Mouse (Mus musculus) kidney, adult 9 months (tissue): ENCODE data around the gene Ranbp9.

Experiments
- DNase-seq: peaks from one replicate; pipeline ENCODE4 v3.0.0; 2022

Gene Ranbp9

DNA sequence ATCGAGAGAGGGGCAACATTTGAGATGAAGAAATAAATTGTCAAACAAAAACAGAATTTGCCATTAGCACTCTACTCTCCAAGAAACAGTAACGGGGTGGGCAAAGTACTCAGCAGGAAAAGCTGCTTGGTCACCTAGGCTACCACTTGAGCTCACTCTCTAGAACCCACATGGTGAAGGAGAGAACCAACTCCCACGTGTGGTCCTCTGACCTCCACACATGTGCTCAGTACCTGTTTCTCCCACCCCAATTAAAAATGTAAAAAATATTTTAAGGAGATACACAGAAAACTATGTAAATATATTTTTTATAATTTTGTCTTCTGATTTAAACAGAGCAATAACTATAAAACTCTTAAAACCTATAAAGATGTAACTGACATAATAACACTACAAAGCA, 33.4 kb downstream of the Ranbp9 start:
- no peak for DNase-seq

DNA sequence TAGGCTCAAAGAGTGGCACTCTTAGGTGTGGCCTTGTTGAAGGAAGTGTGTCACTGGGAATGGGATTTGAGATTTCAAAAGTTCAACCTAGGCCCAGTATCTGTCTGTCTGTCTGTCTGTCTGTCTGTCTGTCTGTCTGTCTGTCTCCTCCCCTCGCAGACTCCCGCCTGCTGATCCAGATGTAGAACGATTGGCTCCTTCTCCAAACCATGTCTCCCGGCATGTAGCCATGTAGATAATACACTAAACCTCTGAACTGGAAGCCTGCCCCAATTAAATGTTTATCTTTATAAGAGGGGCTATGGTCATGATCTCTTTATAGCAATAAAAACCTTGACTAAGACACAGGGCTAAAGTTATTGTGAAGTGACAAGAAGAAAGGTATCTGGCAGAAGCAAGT, 35.3 kb downstream of the Ranbp9 start:
- no peak for DNase-seq

DNA sequence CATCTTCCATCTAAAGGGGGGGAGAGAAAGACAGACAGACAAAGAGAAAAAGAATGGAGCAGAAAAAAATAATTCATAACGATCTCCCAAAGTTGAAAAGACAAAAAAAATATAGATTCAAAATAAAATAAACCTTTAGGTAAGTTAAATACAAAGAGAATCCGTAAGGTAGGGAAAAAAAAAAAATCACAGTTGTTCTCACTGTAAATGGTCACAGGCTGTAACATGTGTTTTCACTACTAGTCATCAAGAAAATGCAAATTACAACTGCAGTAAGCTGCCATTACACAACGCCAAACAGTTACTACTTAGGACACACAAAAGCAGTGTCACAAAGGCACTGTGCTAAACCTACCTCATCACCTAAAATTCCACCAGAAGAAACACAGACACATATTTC, 36.4 kb downstream of the Ranbp9 start:
- no peak for DNase-seq

DNA sequence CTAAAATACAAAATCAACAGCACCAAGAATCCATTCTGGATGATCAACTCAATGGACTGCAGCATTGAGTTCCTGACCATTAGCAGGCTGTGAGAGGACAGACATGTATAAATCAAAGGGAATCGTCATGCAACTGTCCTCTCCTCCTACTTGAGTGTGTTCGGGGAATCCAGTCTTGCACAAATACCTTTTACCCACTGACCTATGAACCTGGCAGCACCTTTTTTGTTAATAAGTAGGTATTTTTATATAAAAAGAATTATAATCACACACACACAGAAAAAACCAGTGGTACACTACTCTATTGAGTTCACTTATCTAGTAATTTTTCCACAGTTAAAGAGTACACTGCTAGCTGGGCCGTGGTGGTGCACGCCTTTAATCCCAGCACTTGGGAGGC, 37.4 kb downstream of the Ranbp9 start:
- peak; percentile 60 for DNase-seq

DNA sequence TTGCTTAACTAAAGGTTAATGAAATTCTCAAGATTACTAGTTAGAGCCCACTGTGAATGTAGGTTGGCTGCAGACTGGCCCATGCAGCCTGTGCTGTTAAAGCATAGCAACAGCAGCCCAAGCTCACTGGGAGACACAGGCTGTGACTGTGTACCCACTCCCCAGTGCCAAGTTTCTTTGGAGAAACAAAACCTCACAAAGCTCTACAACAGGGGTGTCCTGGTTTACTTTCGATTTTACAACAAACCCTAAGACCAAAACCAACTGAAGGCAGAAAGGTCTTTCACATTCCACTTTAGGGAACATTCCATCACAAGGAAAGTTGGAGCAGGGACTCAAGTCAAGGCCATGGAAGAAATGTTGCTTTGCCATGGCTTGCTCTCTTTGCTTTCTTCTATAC, 38.5 kb downstream of the Ranbp9 start:
- no peak for DNase-seq

DNA sequence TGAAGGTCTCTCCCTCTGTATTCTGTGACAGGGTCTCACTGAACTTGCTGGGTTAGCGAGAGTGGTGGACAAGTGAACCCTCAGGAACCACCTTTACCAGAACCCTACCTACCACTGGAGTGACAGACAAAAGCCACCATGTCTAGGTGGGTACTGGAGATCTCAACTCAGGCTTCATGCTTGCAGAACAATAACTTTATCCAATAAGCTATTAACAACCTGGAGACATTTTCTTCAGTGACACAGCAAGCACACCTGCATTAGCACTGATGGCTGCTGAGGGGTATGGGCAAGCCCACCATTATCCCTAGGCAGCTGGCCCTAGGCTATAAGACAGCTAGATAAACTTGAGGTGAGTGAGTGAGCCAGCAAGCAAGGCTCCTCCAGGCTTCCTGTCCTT, 40.7 kb downstream of the Ranbp9 start:
- no peak for DNase-seq

DNA sequence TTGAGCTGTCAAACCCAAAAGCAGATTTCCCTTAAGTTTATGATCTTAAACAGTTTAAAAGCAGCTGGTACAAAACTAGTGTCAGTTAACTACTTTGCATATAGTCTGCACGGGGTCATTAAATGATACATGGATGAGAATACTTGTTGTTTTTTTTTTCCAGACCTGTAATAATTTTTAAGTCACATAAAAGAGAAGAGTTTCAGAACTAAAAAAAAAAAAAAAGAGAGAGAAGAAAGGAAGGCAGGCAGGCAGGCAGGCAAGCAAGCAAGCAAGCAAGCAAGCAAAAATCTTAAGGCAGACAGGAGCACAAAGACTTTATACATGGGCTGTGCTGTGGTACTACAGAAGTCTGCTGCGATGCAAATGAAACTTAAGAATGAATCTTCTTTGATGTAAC, 47.7 kb downstream of the Ranbp9 start:
- no peak for DNase-seq

DNA sequence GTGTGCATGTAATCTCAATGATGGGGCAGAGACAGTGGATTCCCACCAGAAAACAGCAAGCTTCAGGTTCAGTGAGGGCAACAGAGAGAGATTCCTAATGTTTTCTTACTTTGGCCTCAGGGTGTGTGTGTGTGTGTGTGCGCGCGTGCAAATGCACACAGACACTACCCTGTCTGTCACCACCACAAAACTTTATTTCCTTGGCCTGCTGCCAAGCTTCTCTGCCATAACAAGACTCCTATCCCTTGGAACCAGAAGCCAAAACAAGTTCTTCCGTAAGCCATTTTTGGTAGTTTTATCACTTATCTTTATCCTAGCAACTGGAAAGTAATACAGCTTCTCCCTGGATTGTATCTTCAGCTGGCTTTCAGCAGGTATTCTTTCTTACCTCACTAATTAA, 52.6 kb downstream of the Ranbp9 start:
- DNase-seq = no peak

DNA sequence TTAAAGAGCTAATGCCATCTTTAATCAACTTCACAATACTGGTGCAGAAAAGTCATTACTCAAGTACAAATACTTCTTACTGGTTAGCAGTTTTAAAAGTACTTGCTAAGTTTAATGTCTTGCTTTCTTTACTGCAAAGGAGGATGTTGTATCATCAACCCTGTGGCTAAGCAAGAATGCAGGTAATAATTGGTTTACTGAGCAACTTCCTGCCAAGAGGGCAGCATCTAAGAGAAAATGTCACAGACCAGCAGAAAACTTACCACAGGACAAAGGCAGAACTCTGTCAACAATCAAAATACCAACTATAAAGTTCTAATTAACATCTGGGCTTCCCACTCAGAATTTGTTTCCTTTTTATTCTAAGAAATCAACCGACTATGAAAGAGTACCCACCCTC, 65.8 kb downstream of the Ranbp9 start:
- no peak for DNase-seq

DNA sequence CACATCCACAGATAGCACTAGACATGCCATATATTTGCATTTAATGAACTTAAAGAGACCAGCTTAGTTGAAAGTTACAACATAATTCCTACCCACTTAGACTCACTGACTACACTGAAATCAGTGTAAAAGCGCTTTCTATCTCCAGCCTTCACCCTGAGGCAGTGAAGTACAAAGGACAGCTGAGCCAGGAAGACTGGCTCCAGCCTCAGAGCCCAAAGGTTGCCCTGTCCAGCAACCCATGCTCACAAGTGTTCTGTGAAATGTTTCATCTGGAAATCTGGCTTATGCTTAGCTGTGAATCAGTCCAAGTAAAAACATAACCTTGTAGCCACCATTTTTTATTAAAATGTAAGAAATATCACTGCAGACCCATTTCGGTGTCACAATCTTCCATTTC, 67.5 kb downstream of the Ranbp9 start:
- DNase-seq = peak; percentile 44

DNA sequence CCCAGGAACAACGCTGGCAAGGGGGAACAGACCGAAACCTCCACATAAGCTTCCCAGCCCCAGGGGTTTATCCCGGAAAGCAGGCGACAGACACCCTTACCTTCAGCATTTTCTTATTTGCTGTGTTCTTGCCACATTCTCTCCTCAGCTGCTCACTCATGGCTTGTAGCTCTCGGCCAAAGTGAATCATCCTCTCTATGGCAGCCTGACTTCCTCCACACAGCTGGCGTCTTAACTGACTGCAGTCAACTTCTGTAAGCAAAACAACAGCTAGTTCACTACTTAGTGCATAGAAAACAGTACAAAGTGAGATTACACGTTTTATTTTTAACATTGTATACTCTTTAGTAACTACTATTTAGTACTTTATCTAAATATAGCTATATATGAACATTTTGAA, 68.8 kb downstream of the Ranbp9 start:
- no peak for DNase-seq

DNA sequence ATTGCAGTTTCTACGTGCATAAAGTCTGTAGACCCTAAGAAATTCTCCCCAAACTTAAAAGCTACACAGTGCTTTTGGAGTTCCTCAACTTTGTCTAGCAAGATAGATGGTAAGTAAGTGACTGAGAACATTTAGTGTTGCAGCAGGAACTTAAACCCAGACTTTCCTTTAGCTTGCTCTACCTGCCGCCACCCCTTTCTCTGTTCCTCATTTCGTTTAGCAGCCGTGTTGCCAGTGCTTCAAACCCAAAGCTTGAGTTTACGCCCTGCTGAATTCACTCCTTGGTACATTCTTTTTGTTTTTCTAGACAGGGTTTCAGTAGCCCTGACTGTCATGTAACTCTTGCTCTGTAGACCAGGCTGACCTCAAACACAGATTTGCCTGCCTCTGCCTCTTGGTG, 81.5 kb downstream of the Ranbp9 start:
- DNase-seq = no peak

DNA sequence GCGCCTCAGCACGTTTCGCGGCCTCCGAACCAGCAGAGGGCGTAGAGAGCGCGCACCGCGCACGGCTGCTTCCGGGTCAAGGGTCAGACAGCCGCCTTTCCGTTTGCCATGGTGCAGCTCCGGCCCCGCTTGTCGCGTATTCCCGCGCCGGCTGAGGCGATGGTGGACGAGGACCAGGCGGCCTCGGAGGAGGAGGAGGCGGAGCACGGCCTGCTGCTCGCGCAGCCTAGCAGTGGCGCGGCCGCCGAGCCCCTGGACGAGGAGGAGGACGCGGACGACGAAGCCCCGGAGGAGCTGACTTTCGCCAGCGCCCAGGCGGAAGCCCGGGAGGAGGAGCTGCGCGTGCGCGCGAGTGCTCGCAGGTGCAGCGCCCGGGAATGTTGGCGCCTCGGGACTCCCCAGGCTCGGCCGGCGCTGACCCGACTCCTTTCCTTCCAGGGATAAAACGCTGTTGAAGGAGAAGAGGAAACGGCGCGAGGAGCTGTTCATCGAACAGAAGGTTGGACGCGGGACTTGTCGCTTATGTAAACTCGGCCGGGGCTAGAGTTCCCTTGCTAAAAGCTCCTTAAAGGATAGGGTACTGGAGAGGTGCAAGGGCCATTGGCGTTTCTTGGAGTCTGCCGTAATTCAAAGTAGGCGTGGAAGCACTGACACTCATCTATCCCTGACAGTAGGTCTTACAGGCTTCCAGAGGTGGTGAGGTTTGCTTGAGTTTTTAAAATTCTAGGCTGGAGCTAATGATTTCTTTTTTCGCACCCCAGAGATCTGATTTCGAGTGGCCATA, 82.6 kb downstream of the Ranbp9 start, which contains the start of gene Nol7:
Gene Nol7 (plus strand): TSS at position 94 of the 784 bp plus-strand sequence.
- peak; percentile 96 for DNase-seq

DNA sequence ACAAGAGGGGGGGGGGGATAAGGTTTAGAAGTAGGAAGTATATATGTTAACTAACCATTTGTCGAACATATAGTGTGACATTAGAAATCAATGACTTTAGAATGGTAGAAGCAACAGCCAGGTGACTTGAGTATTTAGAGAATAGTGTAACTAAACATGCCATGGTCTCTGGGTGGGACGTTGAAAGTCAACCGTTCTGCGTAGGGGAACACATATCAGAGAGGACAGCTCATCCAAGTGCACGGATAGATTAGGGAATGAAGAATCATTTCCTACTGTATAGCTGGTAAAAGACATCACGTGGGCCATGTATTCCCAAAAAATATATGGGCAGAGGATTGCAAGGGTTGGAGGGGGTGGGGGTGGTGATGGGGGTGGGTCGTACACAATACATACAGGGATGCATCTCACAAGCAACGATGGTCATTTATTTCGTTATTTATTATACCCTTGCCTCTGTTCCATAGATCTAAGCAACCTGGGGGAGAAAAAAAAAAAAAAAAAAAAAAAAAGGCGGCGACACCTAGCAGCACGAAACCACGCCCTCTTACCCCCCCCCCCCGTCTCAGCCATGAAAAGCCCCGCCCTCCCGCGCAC, 83.3 kb downstream of the Ranbp9 start:
- DNase-seq = no peak

DNA sequence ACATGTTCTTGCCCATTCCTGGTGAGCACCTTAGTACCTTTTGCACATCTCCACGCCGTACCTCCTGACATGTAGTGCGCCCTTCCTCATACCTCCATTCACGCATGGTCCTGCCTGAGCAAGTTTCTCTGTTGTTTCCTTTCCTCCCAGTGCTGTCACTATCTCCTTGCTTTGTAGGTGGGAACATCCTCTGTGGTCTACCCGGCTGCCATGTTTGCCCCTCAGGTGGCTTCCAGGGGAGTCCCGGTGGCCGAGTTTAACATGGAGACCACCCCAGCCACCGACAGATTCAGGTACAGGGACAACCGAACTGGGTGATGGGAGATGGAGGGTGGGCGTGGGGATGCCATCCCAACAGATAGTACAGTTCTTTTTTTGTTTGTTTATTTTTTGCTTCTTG, 95.8 kb downstream of the Ranbp9 start:
- no peak for DNase-seq

DNA sequence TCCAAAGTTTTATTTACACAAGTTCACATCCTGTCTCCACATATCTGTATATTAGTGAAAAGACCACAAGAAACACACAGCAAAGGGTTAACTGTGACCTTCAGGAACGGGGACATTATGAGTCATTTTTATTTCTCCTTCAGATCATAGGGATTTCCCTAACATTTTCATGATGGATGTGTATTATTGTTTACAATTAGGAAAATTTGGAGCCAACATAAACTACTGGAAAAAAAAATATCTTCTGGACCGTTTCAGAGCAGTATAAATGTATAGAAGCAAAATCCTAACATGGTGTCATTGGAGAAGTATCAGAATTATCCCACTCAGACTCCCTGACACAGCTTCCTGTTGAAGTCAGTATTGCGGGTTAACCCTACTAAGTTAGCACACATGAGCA, 101.1 kb downstream of the Ranbp9 start:
- DNase-seq = no peak

DNA sequence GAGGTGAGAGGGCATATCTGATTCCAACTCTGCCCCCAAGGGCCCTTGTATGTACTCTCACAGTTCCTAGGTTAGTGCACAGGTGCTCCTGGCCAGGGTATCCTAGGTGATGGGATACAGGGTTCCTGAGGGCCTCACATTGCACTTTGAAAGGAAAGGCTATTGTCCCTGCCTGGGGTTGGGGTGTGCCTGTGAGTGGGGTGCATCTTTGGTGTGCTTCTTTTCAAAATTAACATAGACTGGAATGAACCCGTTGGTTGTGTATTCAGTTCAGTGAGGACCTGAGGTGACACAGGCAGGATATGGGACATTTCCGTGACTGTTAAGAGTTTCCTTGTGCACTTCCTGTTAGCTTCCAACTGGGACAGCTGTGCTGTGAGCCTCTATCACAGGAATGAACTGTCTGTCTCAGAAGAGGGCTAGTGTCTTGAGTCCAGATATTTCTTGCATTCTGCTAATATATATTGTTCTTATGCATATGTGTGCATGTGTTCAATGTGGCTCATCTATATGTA, 106.1 kb downstream of the Ranbp9 start:
- DNase-seq = peak; percentile 33

DNA sequence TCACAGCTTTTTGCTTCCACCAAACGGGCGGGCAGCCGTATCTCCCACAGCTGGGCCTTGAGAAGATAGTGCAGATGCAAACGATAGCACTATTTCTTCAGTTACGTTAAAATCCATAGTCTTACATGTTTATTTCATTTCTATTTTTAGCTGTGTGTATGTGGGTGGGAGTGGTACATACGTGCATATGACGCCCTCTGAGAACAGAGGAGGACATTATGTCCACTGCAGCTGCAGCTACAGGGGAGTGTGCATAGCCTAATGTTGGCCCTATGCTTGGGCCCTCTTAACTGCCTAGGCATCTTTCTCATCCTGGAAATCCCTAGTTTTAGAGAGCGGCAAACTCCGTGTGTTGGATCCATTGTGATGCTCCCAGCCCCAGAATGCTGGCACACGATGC, 106.9 kb downstream of the Ranbp9 start:
- no peak for DNase-seq

DNA sequence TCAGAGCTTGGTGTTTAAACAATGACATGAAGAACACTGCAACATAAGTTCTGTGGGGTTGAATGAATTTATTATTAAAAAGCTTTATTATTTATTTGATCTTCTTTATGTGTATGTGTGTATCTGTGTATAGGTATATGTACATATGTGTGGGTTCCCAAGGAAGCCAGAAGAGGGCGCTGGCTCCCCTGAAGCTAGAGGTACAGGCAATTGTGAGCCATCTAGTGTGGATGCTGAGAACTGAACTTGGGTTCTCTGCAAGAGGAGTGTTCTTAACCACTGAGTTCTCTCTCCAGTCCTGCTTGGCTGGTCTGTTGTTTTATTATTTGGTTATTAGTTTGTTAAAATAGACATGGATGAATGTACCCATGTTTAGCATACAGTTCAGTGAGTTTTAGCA, 108.2 kb downstream of the Ranbp9 start:
- DNase-seq = no peak

DNA sequence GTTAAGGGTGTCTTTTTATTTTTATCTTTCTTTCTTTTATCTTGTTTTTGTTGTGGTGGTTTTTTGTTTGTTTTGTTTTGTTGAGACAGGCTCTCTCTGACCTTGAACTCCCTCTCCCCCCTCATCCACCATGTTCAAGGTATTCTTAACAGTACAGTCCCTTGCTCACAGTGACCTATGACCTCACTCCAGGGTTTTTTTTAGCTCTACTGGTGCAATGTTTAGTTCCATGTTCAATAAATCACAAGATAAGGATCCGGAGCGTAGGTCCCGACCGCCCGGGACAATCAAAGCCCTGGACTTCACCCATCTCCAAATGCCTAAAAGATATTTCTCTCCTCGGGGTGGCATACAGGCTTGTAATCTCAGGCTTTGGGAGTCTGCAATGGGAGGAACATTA, 111.0 kb downstream of the Ranbp9 start:
- DNase-seq = no peak

DNA sequence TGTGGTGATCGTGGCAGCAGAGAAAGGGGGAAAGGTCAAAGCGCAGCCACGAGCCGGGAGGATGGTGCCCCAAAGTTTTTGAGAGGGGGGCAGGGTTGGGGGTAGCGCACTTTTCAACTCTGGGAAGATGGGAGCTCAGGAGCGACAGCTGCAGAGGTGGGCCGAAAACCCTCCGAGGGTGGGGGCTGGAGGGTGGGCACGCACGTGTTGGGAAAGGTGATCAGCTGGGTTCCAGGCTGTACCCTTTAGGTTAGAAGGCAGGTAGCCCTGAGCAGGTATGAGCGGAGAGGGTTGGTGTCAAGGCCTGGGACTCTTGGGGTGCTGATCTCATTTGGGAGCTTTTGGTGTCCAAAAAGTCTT, 115.3 kb downstream of the Ranbp9 start:
- DNase-seq = no peak

DNA sequence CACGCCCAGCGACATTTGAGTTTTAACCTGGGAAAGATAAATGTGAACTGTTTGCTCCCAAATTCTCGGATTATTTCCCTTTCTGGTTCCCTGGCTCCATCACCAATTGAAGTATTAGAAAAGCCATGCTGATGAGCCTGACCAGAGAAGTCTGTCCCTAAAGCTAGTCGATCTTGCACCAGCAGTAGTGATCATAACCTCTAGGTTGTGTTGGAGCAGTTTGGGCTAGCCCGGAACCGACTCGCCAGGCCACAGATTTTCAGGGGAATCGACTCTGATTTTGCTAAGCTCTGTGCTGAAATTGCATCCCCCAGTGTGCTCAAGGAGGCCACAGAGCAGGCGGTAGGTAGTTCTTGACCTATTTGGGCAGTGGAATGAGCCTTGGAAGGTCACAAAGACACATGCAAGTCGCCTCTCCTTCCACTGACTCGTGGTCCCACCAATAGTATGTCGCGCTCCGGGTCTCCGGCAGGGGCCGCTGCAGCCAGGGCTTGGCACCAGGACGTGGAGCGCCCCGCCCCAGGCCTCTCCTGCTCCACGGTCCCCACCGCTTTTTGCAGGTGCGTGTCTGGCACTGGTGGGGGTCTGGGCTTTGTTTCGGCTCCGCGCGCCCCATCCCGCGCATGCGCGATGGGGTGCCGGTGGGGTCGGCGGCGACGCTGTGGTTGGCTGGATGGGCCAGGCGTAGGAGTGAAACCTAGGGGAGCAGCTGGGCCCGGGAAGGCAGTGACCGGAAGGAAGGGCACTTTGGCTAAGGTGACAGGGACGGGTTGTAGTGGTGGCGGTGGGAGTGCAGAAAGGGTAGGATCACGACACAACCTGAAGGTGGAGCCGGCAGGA, 115.9 kb downstream of the Ranbp9 start, which contains the start of gene Sirt5:
Gene Sirt5 (plus strand): TSS at position 512 of the 840 bp plus-strand sequence.
- DNase-seq = peak; percentile 93

DNA sequence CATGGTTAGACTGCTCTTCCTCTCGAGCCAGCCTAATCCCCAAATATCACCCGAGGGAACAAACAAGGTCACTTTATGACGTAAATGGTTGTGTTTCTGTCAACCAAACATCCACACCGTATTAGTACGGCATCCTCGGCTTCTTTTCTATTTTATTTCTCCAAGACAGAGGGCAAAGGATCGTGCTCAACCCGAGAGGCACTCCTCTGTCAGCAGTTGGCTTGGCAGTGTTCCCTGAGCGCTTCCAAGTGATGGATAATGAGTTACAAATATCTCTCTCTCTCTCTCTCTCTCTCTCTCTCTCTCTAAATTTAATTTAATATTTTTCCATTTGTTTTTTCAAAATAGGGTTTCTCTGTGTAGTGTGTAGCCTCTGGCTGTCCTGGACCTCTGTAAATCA, 118.7 kb downstream of the Ranbp9 start:
- DNase-seq = peak; percentile 58

DNA sequence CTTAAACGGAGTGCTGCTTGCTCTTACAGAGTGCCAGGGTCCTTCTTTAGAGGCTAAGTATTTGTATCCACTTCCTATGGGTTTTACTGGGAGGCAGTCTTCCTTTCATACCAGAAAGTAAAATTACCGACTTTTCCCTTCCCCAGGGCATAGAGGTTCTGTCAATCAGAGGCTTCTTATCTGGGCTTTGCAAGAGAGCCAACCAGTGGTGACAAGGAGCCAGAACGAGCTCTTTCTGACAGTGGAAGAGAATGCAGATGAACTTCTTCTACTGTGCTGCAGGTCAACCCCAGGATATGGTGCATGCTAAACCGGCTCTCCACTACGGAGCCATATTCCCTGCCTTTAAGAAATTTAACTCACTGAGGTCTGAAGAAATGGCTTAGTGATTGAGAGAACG, 120.5 kb downstream of the Ranbp9 start:
- DNase-seq = no peak
